Mouse (Mus musculus) bone marrow macrophage, adult 2 months (primary cell): ENCODE measurements around the gene Col1a1.

Experiments
- CTCF ChIP-seq: IDR thresholded peaks from 2 replicates; pipeline ENCODE4 v1.5.1; 2012; ENCODE audit warnings: low read depth, mild to moderate bottlenecking, low read length, moderate library complexity
- POLR2A ChIP-seq: IDR thresholded peaks from 2 replicates; pipeline ENCODE4 v1.6.1; 2012; ENCODE audit warnings: mild to moderate bottlenecking, low read depth, low read length, borderline replicate concordance

GRCm38 (mm10) chr11:94915675-94916403 lies 20.2 kb upstream of the Col1a1 start:
- TF ChIP-seq POLR2A (no peak), CTCF (no peak)
